Mouse (Mus musculus) limb, embryonic 13.5 days (tissue): ENCODE results near the gene Gdf11. TPM values are rescaled to one million over a fixed set of nuclear protein-coding genes. Genes with fewer than 3 reads are reported as not detected.

Source experiments
- ATAC-seq: fragments of 200-750 bp; cut with Nextera tagmentation; 2 replicates; pipeline ENCODE4 v1.8.0; 2017; ENCODE audit warnings: low read depth, moderate number of reproducible peaks, moderate TSS enrichment; ENCODE audit not compliant: low FRiP score
- H3K27ac ChIP-seq: fragments of 300-500 bp; sonication (generic); 2 replicates; pipeline ENCODE4 v1.5.1; 2015; ENCODE audit warnings: inconsistent platforms, mild to moderate bottlenecking, moderate library complexity
- H3K27me3 ChIP-seq: fragments of 300-500 bp; sonication (generic); 2 replicates; pipeline ENCODE4 v1.6.1; 2015; ENCODE audit warnings: mild to moderate bottlenecking, inconsistent platforms
- H3K36me3 ChIP-seq: fragments of 300-500 bp; sonication (generic); 2 replicates; pipeline ENCODE4 v1.6.1; 2015; ENCODE audit warnings: inconsistent platforms, mild to moderate bottlenecking, moderate library complexity
- H3K4me1 ChIP-seq: fragments of 300-500 bp; sonication (generic); 2 replicates; pipeline ENCODE4 v1.6.1; 2015; ENCODE audit warnings: inconsistent platforms
- H3K4me2 ChIP-seq: fragments of 300-500 bp; sonication (generic); replicated peaks from 2 replicates; pipeline ENCODE4 v1.6.1; 2015; ENCODE audit warnings: inconsistent platforms, mild to moderate bottlenecking, moderate library complexity
- H3K4me3 ChIP-seq: fragments of 300-500 bp; sonication (generic); 2 replicates; pipeline ENCODE4 v1.5.1; 2015; ENCODE audit warnings: moderate library complexity, mild to moderate bottlenecking, inconsistent platforms
- H3K9ac ChIP-seq: fragments of 300-500 bp; sonication (generic); 2 replicates; pipeline ENCODE4 v1.6.1; 2015; ENCODE audit warnings: mild to moderate bottlenecking, inconsistent platforms
- H3K9me3 ChIP-seq: fragments of 300-500 bp; sonication (generic); 2 replicates; pipeline ENCODE4 v1.6.1; 2016; ENCODE audit warnings: inconsistent platforms
- WGBS: fragments of 180-500 bp; shearing (Covaris S2); methylation state at CpG from one replicate; pipeline ENCODE4 v1.1.7; 2015; 5-methylcytosine and 5-hydroxymethylcytosine counted together
- polyA plus RNA-seq: library from polyadenylated mRNA; unstranded; fragments of >200 nt; fragmentation: Nextera tagmentation; extraction: Ambion mirVana; gene quantifications from 2 replicates; pipeline ENCODE4 v1.2.1, GENCODE M21; 2015

The Gdf11 gene
- polyA plus RNA-seq, 1 experiment from 2014 or later = 12.5 TPM

DNA sequence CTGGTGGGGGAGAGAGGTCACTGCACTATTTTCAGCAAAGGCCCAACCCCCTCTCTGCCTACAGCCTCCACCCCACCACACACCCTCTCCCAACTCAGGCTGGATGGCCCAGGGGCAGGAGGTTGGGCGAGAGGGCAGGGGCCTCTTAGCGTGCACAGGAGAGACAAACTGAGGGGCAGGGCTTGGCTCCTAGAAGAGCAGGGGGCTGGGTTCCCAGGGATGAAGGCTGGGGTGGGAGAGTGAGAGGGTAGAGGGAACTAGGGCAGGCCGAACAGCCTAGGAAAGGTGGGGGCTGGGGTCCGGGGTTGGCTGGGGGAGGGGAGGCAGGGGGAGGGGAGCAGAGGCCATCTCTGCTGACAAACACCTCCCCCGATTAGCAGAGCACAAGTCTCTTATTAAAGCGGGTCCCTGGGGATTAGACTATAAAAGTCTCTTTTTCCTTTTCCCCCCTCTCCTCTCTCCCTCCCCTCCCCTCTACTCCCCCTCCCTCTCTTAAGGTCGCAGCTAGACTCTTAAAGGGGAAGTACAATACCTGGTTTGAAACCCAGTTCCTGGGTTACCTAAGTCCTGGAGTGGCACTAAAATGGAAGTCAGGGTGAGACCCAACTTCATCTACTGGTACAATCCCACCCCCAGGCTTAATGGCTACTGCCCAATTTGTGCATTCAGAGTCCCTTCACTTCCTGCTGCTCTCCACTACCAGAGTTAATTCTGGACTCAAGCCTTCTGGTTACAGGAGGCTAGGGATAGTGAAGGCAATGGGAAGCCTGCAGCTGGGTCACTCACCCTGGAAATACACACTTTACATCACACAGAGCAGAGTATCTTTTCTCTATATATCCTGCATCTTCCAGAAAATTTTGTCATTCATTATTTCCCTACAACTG lies 2.3 kb downstream of the Gdf11 start:
- H3K9me3 ChIP-seq = no peaks in the 10 kb centered on the region
- 0% methylated on average over 7 of the region's 7 CpGs for WGBS
- H3K27me3 ChIP-seq = no peaks in the 10 kb centered on the region
- H3K36me3 ChIP-seq = peaks cover 37% of the 10 kb centered on the region
- peak overlapping the region; percentile 56 for H3K9ac ChIP-seq
- peaks cover 35% of the 10 kb centered on the region for H3K4me1 ChIP-seq
- peak overlapping the region; percentile 63 for H3K4me3 ChIP-seq
- peak; percentile 60 for ATAC-seq
- peak overlapping the region; percentile 85 for H3K4me2 ChIP-seq
- peak overlapping the region; percentile 95 for H3K27ac ChIP-seq

DNA sequence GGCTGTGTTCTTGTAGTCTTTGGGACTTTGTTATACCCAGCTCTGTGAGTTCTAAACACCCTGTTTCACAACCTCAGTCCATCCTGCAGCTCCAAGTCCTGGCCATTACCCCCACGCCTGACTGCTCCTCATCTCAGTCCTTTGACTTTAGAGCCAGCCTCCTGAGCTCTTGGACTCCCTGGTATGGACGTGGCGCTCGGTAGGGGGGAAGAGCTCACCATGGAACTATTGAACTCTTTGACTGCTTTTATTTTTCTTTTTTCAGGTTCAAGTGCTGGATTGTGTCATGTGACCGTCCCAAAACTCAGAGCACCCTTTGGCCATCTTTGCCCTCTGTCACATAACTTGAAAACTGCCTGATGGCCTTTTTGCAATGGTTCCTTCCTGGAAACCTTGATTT lies 9.5 kb downstream of the Gdf11 start:
- ATAC-seq = no peak

DNA sequence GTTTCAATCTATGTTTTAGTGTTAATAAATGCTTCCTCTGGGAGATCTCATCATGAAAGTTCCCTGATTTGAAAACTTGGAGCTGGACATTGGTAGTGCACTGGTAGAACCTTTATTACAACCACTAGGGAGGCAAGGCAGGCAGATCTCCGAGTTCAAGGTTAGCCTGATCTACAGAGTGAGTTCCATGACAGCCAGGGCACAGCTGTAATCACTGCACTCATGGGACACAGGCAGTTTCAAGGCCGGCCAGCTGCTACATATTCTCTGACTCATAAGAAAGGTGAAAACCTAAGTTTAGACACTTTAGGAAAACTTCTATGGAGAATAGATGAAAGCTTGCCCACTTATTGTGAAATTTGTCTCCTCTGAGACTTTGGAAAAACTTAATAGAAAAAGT lies 12.7 kb downstream of the Gdf11 start:
- Histone ChIP-seq H3K4me1 (no peaks in the 10 kb centered on the region), H3K4me2 (no peak overlapping the region), H3K27me3 (no peaks in the 10 kb centered on the region), H3K4me3 (no peak overlapping the region), H3K9ac (no peak overlapping the region), H3K36me3 (peaks cover 80% of the 10 kb centered on the region), H3K27ac (no peak overlapping the region), H3K9me3 (no peaks in the 10 kb centered on the region)
- ATAC-seq = no peak
- WGBS = 75% methylated on average over 2 of the region's 2 CpGs

More for the DNA sequence above, 9.5 kb downstream of the Gdf11 start:
- no peak overlapping the region for H3K4me3 ChIP-seq
- no peak overlapping the region for H3K4me2 ChIP-seq
- WGBS = 93% methylated on average over 5 of the region's 5 CpGs
- H3K9me3 ChIP-seq = no peaks in the 10 kb centered on the region
- no peaks in the 10 kb centered on the region for H3K27me3 ChIP-seq
- H3K36me3 ChIP-seq = peaks cover 81% of the 10 kb centered on the region
- H3K9ac ChIP-seq = no peak overlapping the region
- H3K27ac ChIP-seq = no peak overlapping the region
- H3K4me1 ChIP-seq = peaks cover 6% of the 10 kb centered on the region; the same call in 1 of the 2 replicates

DNA sequence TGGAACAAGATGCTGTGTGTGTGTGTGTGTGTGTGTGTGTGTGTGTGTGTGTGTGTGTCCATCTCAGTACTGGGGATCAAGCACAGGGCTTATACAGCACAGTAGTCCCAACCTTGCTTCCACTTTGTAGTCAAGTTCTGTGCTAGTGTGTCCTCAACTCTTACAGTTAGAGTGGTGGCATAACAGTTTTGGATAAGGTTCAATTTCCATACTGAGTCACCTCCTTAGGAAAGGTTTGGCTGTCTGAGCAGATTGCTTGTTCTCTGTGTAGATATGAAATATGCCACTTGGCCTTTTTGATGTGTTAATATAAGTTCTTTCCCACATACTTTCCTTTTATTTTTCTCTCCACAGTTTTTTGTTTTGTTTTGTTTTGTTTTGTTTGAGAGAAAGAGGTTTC lies 13.2 kb downstream of the Gdf11 start:
- Histone ChIP-seq H3K4me1 (no peaks in the 10 kb centered on the region), H3K27me3 (no peaks in the 10 kb centered on the region), H3K36me3 (peaks cover 80% of the 10 kb centered on the region), H3K9ac (no peak overlapping the region), H3K9me3 (no peaks in the 10 kb centered on the region), H3K27ac (no peak overlapping the region), H3K4me3 (no peak overlapping the region), H3K4me2 (no peak overlapping the region)
- no peak for ATAC-seq

DNA sequence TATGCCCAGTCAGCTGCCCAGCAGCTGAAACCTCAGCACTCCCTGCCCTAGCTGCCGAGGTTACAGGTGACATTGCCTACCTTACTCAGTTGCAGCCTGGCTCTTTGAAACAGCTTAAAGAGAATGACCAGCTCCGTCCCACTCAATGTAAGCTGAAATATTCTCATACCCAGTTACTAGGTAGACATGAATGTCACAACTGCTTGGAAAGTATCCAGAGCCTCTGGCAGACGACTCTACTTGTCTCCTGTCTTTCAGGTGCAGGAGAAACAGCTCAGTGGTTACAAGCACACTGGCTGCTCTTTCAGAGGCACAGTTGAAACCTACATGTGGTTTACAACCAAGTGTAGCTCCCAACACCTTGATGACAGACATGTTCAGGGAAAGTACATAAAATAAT lies 21.2 kb downstream of the Gdf11 start:
- H3K36me3 ChIP-seq = peaks cover 72% of the 10 kb centered on the region
- H3K27ac ChIP-seq = no peak overlapping the region
- H3K4me1 ChIP-seq = no peaks in the 10 kb centered on the region
- no peak overlapping the region for H3K9ac ChIP-seq
- H3K4me3 ChIP-seq = no peak overlapping the region
- H3K4me2 ChIP-seq = no peak overlapping the region
- no peaks in the 10 kb centered on the region for H3K27me3 ChIP-seq
- ATAC-seq = no peak
- 88% methylated on average over 3 of the region's 3 CpGs for WGBS
- H3K9me3 ChIP-seq = no peaks in the 10 kb centered on the region

DNA sequence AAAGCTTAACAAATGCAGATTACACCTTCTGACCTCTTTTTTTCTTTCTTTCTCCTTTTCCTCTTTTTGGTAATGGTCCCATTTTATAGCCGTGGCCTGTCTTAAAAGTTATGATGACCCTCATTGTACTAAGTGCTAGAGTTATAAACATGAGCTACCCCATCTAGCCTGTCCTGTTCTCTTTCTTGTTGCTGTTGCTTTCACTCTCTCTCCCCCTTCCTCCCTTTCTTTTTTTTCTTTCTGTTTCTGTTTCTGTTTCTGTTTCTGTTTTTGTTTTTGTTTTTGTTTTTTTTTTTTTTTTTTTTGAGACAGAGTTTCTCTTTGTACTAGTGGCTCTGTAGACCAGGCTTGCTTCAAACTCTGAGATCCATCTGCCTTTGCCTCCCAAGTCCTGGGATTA lies 25.0 kb downstream of the Gdf11 start:
- 85% methylated on average over 1 of the region's 1 CpGs for WGBS
- Histone ChIP-seq H3K27me3 (no peaks in the 10 kb centered on the region), H3K9me3 (no peaks in the 10 kb centered on the region), H3K4me2 (no peak overlapping the region), H3K9ac (no peak overlapping the region), H3K27ac (no peak overlapping the region), H3K4me3 (no peak overlapping the region), H3K36me3 (peaks cover 51% of the 10 kb centered on the region), H3K4me1 (no peaks in the 10 kb centered on the region)
- ATAC-seq = no peak

DNA sequence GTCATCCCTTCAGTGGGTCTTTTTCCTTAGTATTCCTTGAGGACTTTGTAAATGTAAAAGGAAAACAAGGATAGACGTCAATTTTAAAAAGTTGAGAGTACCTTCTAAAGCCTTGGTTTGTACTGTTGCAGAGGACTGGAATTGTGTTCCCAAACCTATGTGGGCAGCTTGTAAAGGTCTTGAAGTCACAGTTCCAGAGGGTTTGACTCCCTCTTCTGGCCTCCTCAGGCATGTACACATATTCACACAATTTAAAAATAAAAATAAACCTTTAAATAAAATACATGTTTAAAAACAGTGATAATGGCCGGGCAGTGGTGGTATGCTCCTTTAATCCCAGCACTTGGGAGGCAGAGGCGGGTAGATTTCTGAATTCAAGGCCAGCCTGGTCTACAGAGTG lies 25.5 kb downstream of the Gdf11 start:
- no peaks in the 10 kb centered on the region for H3K9me3 ChIP-seq
- ATAC-seq = no peak
- no peak overlapping the region for H3K4me3 ChIP-seq
- H3K27ac ChIP-seq = no peak overlapping the region
- peaks cover 50% of the 10 kb centered on the region for H3K36me3 ChIP-seq
- no peaks in the 10 kb centered on the region for H3K27me3 ChIP-seq
- no peaks in the 10 kb centered on the region for H3K4me1 ChIP-seq
- H3K9ac ChIP-seq = no peak overlapping the region
- 80% methylated on average over 3 of the region's 3 CpGs for WGBS
- H3K4me2 ChIP-seq = no peak overlapping the region

DNA sequence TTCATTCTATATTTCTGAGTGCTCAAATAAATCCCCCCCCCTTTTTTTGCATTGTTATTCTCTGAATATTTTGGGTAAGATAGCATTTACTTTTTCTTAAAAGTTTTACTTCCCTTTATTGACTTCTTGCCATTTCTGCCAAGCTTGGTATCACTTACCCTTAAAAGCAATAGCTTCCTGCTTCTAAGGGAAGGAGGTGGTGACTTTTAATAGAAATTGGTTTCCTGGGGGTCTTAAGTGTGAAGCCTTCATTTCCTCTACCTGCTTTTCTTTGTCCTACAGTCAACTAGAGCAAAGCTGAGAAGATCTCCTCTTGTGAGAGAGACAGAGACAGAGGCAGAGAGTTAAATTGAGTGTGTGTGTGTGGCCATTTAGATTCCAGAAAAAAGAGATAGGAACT lies 30.3 kb downstream of the Gdf11 start:
- H3K9me3 ChIP-seq = no peaks in the 10 kb centered on the region
- no peak overlapping the region for H3K4me3 ChIP-seq
- no peaks in the 10 kb centered on the region for H3K27me3 ChIP-seq
- H3K9ac ChIP-seq = no peak overlapping the region
- peaks cover 56% of the 10 kb centered on the region for H3K36me3 ChIP-seq
- ATAC-seq = no peak
- no peak overlapping the region for H3K4me2 ChIP-seq
- H3K4me1 ChIP-seq = no peaks in the 10 kb centered on the region
- H3K27ac ChIP-seq = no peak overlapping the region

DNA sequence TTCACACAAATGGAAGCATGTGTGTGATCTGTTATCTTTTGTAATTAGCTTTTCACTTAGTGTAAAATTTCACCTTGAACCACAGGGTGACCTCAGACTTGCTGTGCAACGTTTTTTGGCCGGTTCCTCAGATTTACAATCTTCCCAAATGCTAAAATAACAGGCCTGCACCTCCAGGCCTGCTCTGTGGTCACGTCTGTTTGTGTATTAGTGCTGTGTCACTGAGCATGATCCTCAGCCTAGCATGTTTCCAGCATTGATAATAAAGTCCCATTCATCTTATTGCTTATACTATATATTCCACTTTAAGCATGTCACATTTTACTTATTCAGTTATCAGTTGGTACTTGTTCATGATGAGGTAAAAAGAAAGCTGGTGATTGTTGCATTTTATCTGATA lies 41.2 kb downstream of the Gdf11 start:
- no peaks in the 10 kb centered on the region for H3K9me3 ChIP-seq
- no peak overlapping the region for H3K27ac ChIP-seq
- ATAC-seq = no peak
- H3K36me3 ChIP-seq = peaks cover 46% of the 10 kb centered on the region
- peaks cover 4% of the 10 kb centered on the region for H3K4me1 ChIP-seq
- H3K27me3 ChIP-seq = no peaks in the 10 kb centered on the region
- no peak overlapping the region for H3K4me3 ChIP-seq
- H3K4me2 ChIP-seq = no peak overlapping the region
- no peak overlapping the region for H3K9ac ChIP-seq
- WGBS = 60% methylated on average over 3 of the region's 3 CpGs

DNA sequence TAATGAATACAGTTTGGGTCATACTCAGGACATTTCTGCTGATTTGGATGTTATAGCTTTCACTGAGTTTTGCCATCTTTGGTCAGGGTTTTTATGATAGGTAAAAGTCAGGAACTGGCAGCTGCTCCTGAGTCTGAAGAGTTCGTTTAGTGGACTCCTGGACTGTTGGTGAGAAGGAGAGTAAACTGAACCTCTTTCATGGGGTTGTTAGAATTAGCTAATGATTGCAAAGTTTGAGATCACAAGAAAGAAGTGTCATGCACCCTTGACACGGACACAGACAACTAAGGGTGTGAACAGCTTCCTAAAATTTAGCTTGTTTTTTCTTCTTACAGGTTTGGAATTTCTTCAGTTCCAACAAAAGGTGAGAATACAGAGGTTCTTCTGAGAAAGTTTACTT lies 43.1 kb downstream of the Gdf11 start:
- Histone ChIP-seq H3K27me3 (no peaks in the 10 kb centered on the region), H3K27ac (no peak overlapping the region), H3K4me3 (no peak overlapping the region), H3K9me3 (no peaks in the 10 kb centered on the region), H3K36me3 (peaks cover 47% of the 10 kb centered on the region), H3K4me1 (peaks cover 14% of the 10 kb centered on the region), H3K9ac (no peak overlapping the region), H3K4me2 (no peak overlapping the region)
- WGBS = 51% methylated on average over 2 of the region's 2 CpGs
- no peak for ATAC-seq

DNA sequence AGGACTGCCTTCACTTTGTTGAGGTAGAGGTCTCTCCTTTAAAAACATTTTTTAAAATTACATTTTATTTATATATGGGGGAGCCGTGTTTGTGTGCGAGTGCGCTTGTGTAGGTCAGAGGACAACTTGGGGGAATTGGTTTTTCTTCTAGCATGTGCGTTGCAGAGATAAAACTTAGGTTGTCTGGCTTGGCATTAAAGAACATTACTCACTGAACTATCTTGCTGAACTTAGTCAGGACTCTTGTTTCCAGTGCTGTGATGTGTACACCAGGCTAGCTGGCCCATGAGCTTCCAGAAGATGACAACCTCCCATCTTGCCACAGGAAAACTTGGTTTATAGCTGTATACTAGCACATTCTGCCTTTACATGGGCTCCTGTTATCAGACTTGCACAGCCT lies 44.9 kb downstream of the Gdf11 start:
- no peak overlapping the region for H3K4me3 ChIP-seq
- peaks cover 57% of the 10 kb centered on the region for H3K36me3 ChIP-seq
- H3K27me3 ChIP-seq = no peaks in the 10 kb centered on the region
- no peak for ATAC-seq
- H3K4me1 ChIP-seq = peaks cover 14% of the 10 kb centered on the region
- no peak overlapping the region for H3K4me2 ChIP-seq
- H3K9me3 ChIP-seq = no peaks in the 10 kb centered on the region
- H3K9ac ChIP-seq = no peak overlapping the region
- WGBS = 95% methylated on average over 4 of the region's 4 CpGs
- no peak overlapping the region for H3K27ac ChIP-seq

DNA sequence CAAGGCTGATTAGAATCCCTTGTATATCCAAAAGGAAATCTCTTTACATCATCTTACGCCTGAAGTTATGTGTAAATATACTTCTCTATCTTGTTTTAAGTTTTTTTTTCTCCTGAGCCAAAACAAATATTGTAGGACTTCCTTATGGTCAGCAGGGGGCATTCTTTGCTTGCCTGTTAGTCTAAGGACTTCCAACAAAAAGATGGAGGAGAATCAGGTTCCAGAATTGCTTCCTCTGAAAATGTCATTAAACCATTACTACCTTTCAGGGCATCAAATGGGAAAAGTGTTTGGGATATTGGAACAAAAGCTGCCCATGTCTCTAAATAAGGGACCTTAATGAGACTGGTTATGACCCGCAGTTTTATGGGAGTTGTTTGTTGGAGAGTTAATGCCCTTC lies 46.0 kb downstream of the Gdf11 start:
- peaks cover 65% of the 10 kb centered on the region for H3K36me3 ChIP-seq

DNA sequence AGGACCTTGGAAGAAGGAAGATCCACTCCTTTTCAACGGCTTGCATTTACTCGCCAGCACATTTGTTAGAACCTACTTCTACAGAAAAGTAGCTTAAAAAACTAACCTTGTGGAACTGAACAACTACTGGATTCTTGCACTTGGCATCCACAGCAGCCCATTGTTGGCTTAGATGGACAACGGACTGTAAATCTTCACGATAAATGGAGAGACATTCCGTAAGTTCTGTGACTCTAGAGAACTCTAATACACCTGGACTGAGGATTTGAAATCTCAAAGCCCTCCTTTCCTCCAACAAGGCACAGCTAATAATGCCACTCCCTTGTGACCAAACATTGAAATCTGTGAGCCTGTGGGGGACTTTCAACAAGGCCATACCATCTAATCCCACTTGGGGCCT lies 48.3 kb downstream of the Gdf11 start:
- Histone ChIP-seq H3K36me3 (peaks cover 66% of the 10 kb centered on the region), H3K9me3 (no peaks in the 10 kb centered on the region), H3K9ac (no peak overlapping the region), H3K27ac (no peak overlapping the region), H3K4me3 (no peak overlapping the region), H3K4me1 (peaks cover 14% of the 10 kb centered on the region), H3K27me3 (no peaks in the 10 kb centered on the region), H3K4me2 (no peak overlapping the region)
- 92% methylated on average over 5 of the region's 5 CpGs for WGBS
- ATAC-seq = no peak

More for the DNA sequence above, 46.0 kb downstream of the Gdf11 start:
- 44% methylated on average over 2 of the region's 2 CpGs for WGBS
- Histone ChIP-seq H3K9me3 (no peaks in the 10 kb centered on the region), H3K9ac (no peak overlapping the region), H3K4me1 (peaks cover 14% of the 10 kb centered on the region), H3K4me3 (no peak overlapping the region), H3K27me3 (no peaks in the 10 kb centered on the region), H3K27ac (no peak overlapping the region), H3K4me2 (0 out of 2 replicates have a peak overlapping the region, but pooled peaks have one; percentile 7)
- no peak for ATAC-seq
